Mouse (Mus musculus): ENCODE data around the gene Scd4.

- TF ChIP-seq CTCF (IDR thresholded peaks at IDR 0.05; ENCODE audit: insufficient read depth, low read depth, low read length) (no peak), POLR2A (IDR thresholded peaks at IDR 0.05; ENCODE audit: insufficient read depth, low read depth, low read length) (no peak)
Observed at GRCm38 (mm10) chr19:44292083-44292482, 40.8 kb upstream of the Scd4 start.

Data from olfactory bulb, adult 2 months (tissue).